Mouse (Mus musculus) ES-E14 (cell line): ENCODE measurements around the gene Zmynd12.

ENCODE experiments used
- HCFC1 ChIP-seq: IDR thresholded peaks from 2 replicates; pipeline ENCODE4 v1.6.1; 2012; ENCODE audit warnings: low read length, inconsistent platforms, borderline replicate concordance; ENCODE audit not compliant: insufficient read depth
- MAFK ChIP-seq: IDR thresholded peaks from 2 replicates; pipeline ENCODE4 v1.6.1; 2014; ENCODE audit warnings: mild to moderate bottlenecking, low read depth, low read length, inconsistent platforms; ENCODE audit not compliant: insufficient read depth
- ZC3H11A ChIP-seq: IDR thresholded peaks from 2 replicates; pipeline ENCODE4 v1.6.1; 2012; ENCODE audit warnings: low read depth, mild to moderate bottlenecking, inconsistent platforms, low read length, borderline replicate concordance
- ZNF384 ChIP-seq: IDR thresholded peaks from 2 replicates; pipeline ENCODE4 v1.6.1; 2012; ENCODE audit warnings: low read depth, low read length, inconsistent platforms

GRCm38 (mm10) chr4:119421191-119421590, 1.4 kb upstream of the Zmynd12 start:
- TF ChIP-seq HCFC1: no peak
- no peak for TF ChIP-seq ZNF384
- TF ChIP-seq MAFK: no peak
- no peak for TF ChIP-seq ZC3H11A
